Mouse (Mus musculus) T-helper 17 cell (primary cell): ENCODE measurements around the gene Hipk4.

Experiments used
- in situ Hi-C, 2 experiments: fragments of 300-600 bp; cut with MboI, MseI; formaldehyde crosslinking; loops; 1 replicate in 1 of 2; 2 replicates in 1 of 2; pipeline ENCODE4 v1.15.1; 2025; ENCODE audit warnings: high pct_unique_total_duplicates in 2 of 2

The Hipk4 gene

DNA sequence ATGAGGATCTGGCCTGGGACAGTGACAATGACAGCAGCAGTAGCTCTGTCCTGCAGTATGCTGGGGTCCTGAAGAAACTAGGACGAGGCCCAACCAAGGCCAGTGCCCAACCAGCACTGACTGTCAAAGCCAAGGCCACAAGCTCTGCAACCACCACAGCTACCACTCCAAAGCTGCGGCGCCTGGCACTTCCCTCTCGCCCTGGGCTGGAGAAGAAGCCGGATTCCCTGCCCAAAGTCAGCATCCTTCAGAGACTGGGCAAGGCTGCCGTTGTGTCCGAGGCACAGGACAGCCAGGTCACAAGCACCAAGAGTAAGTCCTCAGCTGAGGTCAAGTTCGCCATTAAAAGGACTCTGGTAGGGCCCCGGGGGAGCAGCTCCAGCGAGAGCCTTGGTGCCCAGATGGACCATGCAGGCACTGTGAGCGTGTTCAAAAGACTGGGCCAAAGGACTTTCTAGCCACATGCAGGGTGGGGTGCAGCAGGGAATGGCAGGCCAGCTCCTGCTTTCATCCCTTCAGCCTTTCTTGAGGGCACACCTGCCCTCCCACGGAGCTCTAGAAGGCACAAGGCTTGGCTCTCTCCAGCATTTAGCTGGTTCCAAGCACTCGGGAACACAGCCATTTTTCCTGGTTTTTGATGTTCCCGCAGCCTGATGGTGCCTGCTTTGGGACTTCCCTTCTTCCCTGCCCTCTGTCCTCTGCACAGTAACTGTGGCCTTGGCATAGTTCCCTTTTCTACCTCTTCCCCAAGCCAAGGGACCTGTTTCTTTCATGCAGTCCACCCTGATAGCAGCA is 57.5 kb downstream of the Hipk4 start:
- in situ Hi-C loops = no loop called here
